Mouse (Mus musculus) lung, adult 18-20 months (tissue): ENCODE measurements around the gene H1fnt.

Experiments used
- DNase-seq, 2 experiments: peaks; one replicate each; pipeline ENCODE4 v3.0.0; 2022; ENCODE audit warnings: mixed read lengths in 2 of 2

Gene H1fnt

DNA sequence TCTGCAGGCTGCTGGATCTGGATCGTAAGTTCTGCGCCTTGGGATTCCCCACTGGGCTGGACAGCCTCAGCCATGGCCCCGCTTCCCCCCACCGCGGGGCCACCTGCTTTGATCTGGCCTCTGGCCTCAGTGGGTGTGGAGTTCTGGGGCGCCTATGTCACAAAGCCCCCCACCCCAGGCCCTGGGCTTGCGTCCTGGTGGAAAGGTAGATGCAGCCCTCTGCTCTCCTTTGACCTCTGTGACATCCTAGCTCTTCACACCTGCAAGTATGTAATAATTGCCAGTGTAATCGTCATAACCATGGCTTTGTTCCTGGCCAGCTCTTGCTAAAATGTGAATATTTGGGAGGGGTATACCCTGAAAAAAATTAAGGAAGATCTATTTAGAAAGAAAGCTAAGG is at the start of gene H1fnt:
TSS of gene H1fnt (minus strand) at position 101 of the 400 bp plus-strand sequence.
- DNase-seq: no peak

DNA sequence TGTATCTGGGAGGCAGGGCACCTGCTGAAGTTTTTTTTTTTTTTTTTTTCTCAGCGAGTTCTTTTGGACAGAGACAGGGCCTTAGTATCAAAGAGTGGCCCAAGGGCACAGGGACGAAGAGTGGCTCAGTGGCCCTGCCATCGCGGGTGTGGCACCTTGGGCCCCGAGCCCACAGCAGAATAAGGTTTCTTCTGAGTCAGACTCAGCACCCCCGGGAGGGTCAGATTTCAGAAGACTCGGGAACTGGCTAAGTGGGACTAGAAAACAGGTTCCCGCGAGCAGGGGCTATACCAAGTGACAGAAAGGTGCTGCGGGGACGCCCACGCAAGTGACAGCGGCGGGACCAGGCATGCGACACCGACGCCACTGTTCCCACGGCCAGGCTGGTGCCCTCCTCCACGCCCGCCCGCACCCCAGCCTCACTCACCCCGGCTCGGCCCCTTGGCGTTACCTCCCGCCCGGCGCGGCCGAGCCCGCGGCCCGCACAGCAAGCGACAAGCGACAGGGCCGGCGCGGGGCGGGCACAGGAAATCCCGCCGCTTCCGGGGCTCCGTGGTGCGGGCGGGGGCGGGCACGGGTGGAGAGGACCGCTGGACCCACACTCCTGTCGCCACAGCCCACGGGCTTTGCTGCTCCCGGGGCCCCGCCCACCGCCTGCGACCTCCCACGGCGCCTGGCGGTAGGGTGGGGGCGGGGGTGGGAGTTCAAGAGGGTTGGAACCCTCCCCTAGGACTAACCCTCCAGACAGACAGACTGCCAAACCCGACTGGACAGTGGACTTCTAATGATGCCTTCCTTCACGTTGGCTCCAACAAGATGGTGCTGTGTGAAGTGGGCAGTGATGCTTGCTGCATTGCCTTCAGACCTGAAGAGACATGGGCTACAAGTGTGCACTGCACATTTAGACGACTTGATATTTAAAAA is 38.8 kb upstream of the H1fnt start, which contains the start of gene Zfp641:
TSS of gene Zfp641 (minus strand) at position 534 of the 924 bp plus-strand sequence.
- DNase-seq: peak; percentile 48 to 65

DNA sequence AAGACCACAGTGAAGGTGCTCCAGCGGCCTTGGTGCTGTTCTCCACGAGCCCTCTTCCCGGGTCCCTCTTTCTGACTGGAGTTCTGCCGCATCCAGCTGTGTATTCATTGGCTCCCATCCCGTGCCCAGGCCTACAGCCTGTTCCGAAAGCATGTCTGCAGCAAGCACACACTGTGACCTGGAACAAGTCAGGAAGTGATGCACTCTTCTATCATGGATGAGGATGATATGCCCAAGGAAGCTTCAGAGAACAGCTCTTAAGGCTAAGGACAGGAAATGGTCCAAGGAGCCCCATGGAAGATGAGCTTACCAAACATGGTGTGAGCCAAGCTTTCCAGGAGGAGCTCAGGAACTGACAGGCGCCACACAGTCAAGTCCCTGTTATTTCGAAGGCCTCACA is 36.6 kb upstream of the H1fnt start:
- DNase-seq: peak; percentile 25 to 55

DNA sequence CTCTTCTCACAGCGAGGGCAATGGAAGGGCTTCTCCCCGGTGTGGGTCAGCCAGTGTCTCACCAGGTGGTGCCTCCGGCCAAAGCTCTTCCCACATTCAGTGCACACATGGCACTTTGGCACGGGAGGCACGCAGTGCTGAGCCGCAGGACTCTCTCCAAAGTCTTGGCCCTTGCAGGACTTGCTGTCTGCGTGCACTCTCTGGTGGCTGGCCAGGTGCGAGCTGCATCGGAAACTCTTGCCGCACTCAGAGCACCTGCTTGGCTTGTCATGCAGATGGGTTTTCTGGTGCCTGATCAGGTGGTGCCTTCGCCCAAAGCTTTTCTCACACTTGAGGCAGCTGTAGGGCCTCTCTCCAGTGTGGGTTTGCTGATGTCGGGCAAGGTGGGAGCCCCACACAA is 31.5 kb upstream of the H1fnt start:
- DNase-seq: no peak

DNA sequence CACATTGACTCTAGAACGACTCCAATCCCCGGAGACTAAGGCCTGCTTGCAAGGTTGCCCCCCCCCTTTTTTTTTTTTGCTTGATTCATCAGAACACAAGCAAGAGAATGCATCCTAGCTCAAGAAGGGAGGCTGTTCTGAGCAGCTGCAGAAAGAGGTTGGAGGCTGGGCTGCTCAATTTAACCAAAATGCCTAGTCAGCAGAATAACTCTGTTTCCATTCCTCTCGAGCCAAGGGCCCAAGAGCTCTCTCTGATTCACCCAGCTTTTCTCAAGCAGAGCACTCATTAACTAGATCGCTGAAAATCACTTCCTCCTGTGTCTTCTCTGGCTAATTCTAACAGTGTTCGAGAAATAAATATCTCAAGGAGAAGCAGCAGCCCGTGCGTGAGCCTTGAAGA is 29.3 kb upstream of the H1fnt start:
- no peak for DNase-seq

DNA sequence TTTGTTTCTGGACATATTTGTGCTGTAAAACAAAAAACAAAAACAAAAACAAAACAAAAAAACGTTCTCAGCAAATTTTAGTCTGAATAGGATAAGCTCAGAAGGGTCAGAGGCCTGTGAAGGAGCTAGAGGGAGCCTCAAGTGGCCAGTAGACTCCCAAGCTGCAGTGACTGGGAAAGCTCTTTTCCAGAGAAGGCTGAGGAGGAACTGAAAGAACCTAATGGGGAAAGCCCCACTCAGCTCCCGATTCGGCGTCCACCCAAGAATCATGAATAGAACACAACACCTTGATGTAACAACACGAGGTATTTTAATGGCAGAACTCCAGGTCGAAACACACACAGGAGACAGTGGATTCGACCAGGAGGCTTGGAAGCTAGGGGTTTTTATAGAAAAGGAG is 683 bp upstream of the H1fnt start:
- DNase-seq: no peak

DNA sequence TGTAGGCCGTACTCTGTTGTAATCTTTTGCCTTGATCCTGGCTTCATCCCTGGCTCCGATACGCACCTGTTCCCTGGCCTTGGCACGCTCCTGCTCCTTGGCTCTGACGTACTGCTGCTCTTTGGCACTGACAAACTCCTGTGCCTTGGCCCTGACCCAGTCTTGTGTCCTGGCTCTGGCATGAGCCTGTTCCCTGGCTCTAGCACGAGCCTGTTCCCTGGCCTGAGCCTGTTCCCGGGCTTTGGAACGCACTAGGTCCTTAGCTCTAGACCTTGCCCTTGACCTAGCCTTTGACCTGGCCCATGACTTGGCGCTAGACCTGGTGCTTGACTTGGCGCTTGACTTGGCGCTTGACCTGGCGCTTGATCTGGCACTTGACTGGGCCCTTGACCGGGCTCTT is 822 bp downstream of the H1fnt start:
- peak; percentile 5 to 21 for DNase-seq

DNA sequence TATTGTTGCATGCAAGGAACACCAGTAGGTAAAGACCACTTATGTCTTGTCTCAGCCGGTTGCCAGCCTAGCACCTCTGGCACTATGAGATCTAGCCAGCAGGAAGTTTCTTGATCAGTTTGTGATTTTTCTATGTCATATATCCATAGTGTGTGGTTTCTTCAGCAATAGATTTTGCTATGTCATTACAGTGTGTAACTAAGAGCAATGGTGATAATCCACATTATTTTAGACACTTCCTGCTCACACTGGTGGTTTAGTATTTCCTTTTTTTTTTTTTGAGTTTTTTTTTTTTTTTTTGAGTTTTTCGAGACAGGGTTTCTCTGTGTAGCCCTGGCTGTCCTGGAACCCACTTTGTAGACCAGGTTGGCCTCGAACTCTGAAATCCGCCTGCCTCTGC is 21.7 kb downstream of the H1fnt start:
- DNase-seq: no peak

DNA sequence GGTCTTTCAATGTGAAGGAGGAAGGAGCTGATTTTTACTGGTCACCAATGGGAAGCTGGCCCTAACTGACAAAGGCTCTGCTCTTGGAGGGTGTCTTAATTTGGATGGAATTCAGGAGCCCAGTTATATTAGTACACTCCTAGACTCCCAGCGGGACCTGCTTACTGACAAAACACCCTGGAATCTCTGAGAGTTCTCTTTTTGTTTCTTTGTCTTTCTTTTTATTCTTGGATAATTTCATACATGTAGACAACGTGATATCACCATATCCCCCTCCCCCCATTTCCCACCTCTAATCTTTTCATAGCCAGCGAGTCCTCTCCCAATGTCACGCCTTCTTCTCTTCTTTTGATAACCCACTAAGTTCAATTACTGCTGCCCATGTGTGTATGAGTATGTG is 22.7 kb downstream of the H1fnt start, which contains the start of gene Olfr286:
TSS of gene Olfr286 (minus strand) at position 101 of the 400 bp plus-strand sequence.
- DNase-seq: no peak

DNA sequence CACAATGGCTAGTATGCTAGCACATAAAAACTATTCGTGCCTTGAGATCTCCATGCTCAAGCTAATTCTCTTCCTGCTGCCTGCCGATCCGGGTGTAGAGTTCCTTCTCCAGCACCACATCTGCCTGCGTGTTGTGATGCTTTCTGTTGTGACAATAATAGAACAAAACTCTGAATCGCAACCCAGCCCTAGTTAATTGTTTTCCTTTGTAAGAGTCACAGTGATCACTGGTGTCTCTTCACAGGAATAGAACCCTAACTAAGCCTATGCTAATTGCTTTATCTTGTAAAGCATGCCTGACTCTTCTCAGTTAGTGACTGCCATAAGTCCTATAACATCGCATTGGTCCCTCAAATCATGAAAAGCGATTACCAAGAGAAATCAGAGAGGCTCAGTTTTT is 31.0 kb downstream of the H1fnt start:
- DNase-seq: no peak

DNA sequence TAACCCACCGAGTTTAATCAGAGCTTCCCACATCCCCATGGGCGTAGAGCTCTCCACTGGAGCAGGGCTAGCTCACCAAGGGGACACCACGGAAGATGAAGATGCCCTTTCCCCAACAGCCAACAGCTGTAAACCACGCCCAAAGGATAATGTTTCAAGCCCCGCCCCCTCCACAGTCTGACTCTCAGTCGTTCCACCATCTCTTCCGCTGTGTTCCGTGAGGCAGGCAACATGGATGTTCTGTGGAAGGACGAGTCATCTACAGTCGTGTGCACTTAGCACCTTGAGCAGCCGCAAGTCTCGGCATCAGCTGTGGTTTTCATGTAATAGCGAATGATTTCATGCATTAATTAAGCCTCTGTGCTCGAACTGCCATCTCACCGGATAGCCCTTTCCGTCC is 31.5 kb downstream of the H1fnt start:
- no peak for DNase-seq

DNA sequence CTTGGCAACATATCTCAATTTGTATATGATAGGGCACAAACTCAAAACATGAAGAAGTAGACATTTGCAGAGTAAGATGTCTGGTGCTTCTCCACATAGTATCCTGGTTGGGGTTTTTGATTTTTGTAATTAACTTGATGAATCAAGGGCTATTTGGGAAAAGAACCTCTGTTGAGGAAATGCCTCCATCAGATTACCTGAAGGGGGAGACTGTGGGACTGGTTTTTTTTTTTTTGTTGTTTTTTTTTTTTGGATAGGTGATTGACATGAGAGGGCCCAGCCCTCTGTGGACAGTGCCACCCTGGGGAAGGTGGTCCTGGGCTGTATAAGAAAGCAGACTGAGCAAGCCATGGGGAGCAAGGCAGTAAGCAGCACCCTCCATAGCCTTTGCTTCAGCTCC is 34.7 kb downstream of the H1fnt start:
- DNase-seq: no peak

DNA sequence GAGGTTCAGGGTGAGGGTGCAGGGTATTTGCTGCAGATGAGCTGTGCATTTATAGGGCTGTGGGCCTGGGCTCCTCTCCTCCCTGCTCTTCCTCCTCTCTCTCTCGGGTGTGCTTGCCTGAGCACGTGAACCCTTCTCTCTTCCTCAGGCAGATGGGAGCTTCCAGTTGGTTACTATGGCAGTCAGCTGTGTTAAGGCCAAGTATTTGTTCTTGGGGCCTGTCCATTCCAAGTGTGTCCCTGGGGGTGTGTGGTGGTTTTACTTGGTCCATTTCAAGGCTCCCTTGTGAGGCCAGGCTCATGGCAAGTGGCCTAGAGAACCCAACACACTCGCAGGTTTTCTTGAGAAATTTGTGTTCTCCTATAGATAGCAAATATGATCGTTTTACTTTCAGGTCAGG is 36.2 kb downstream of the H1fnt start, which contains the start of the genes Gm44579 and Olfr287:
TSS of gene Gm44579 (minus strand) at position 101 of the 400 bp plus-strand sequence.
TSS of gene Olfr287 (minus strand) at position 180 of the 400 bp plus-strand sequence.
- DNase-seq: no peak

DNA sequence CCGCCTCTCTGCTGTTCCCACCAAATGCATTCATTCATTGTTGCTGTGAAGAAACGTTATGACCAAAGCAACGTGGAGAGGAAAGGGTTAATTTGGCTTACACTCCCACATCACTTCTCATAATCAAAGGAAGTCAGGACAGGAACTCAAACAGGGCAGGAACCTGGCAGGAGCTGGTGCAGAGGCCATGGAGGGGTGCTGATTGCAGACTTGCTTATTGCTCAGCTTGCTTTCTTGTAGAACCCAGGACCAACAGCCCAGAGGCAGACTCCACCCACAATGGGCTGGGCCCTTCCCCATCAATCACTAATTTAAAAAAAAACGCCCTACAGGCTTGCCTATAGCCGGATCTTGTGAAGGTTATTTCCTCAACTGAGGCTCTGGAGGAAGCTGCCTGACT is 43.0 kb downstream of the H1fnt start:
- DNase-seq: peak; percentile 7 to 30

DNA sequence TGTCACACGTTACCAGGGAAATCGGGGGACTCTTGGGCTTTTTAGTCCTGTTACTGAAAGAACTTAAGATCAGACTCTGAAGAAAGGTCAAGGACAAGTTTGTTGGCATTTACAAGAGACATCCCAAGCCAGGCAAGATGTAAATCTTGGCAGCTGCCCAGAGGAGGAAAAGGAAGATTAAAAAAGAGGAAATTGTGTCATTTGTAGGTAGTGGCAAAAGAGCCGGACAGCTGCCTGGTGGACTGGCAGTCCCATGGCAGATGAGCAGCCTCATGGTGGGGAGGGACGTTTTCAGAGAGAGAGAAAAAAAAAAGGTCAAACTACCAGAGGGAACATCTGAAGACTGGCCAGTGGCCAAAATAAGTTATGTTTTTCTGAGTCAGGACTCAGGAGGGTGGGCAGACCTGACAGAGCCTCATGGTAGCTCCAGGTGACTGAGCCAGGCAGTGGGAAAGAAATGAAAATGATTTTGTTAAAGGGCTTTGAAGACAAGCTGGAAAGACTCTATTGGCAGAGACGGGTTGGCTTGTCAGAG is 43.7 kb downstream of the H1fnt start:
- peak; percentile 4 to 34 for DNase-seq

DNA sequence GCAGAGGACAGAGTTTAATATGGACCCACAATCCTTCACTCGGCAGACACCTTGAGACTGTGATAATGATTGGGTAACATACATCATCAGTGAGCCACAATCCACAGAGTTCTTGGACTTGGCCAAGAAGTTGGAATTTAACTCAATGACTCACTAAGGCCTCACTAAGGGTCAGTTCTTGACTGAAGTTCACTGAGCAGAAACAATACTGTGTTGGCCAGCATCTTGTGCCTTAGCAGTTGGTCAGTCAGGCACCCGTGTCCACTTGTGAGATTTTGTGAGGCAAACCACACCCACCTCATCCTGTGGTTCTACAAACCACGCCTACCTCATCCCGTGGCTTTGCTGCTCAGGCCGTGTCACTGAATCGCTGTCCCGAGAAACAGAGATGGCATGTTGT is 47.4 kb downstream of the H1fnt start:
- no peak for DNase-seq
